Mouse (Mus musculus) lung, embryonic 15.5 days (tissue): Measurements from ENCODE around the gene Gm14569. TPM values are rescaled to one million over a fixed set of nuclear protein-coding genes. Genes with fewer than 3 reads are reported as not detected.

Experiments used
- ATAC-seq: fragments of 200-750 bp; cut with Nextera tagmentation; 2 replicates; pipeline ENCODE4 v1.8.0; 2017; ENCODE audit warnings: moderate number of reproducible peaks, borderline replicate concordance; ENCODE audit not compliant: low FRiP score, low TSS enrichment; ENCODE audit errors: extremely low read depth
- H3K27ac ChIP-seq: fragments of 300-500 bp; sonication (generic); 2 replicates; pipeline ENCODE4 v1.5.1; 2015; ENCODE audit warnings: moderate library complexity, mild to moderate bottlenecking, inconsistent platforms
- H3K27me3 ChIP-seq: fragments of 300-500 bp; sonication (generic); 2 replicates; pipeline ENCODE4 v1.6.1; 2015; ENCODE audit warnings: inconsistent platforms
- H3K36me3 ChIP-seq: fragments of 300-500 bp; sonication (generic); 2 replicates; pipeline ENCODE4 v1.6.1; 2015; ENCODE audit warnings: inconsistent platforms
- H3K4me1 ChIP-seq: fragments of 300-500 bp; sonication (generic); 2 replicates; pipeline ENCODE4 v1.6.1; 2015; ENCODE audit warnings: inconsistent platforms
- H3K4me2 ChIP-seq: fragments of 300-500 bp; sonication (generic); 2 replicates; pipeline ENCODE4 v1.6.1; 2015; ENCODE audit warnings: inconsistent platforms, mild to moderate bottlenecking, moderate library complexity
- H3K4me3 ChIP-seq: fragments of 300-500 bp; sonication (generic); 2 replicates; pipeline ENCODE4 v1.5.1; 2015; ENCODE audit warnings: mild to moderate bottlenecking, inconsistent platforms
- H3K9ac ChIP-seq: fragments of 300-500 bp; sonication (generic); 2 replicates; pipeline ENCODE4 v1.6.1; 2015; ENCODE audit warnings: inconsistent platforms
- H3K9me3 ChIP-seq: fragments of 300-500 bp; sonication (generic); 2 replicates; pipeline ENCODE4 v1.6.1; 2016; ENCODE audit warnings: inconsistent platforms
- WGBS: fragments of 180-500 bp; shearing (Covaris S2); methylation state at CpG from one replicate; pipeline ENCODE4 v1.1.7; 2015; 5-methylcytosine and 5-hydroxymethylcytosine counted together
- microRNA-seq: library from miRNA; unstranded; fragments of <30 nt; microRNA quantifications from one replicate; pipeline ENCODE4, GENCODE M21; 2016
- polyA plus RNA-seq: library from polyadenylated mRNA; unstranded; fragments of >200 nt; fragmentation: Nextera tagmentation; extraction: Ambion mirVana; gene quantifications from 2 replicates; pipeline ENCODE4 v1.2.1, GENCODE M21; 2015

The Gm14569 gene
- polyA plus RNA-seq, 1 experiment from 2014 or later: not detected

GRCm38 (mm10) chrX:36437932-36438331 lies 53.7 kb downstream of the Gm14569 start:
- H3K27me3 ChIP-seq: no peaks in the 10 kb centered on the region
- no peak overlapping the region for H3K27ac ChIP-seq
- 94% methylated on average over 1 of the region's 1 CpGs for WGBS
- no peak overlapping the region for H3K4me3 ChIP-seq
- H3K9me3 ChIP-seq: no peaks in the 10 kb centered on the region
- ATAC-seq: no peak
- H3K9ac ChIP-seq: no peak overlapping the region
- H3K36me3 ChIP-seq: no peaks in the 10 kb centered on the region
- H3K4me2 ChIP-seq: no peak overlapping the region
- H3K4me1 ChIP-seq: no peaks in the 10 kb centered on the region

- H3K9me3 ChIP-seq: no peaks in the 10 kb centered on the region
- H3K9ac ChIP-seq: no peak overlapping the region
- no peak for ATAC-seq
These were observed 56.6 kb downstream of the Gm14569 start for GRCm38 (mm10) chrX:36434993-36435392.

GRCm38 (mm10) chrX:36419153-36419552 lies 72.5 kb downstream of the Gm14569 start:
- Histone ChIP-seq H3K4me2 (no peak overlapping the region), H3K36me3 (no peaks in the 10 kb centered on the region), H3K27me3 (no peaks in the 10 kb centered on the region), H3K4me1 (no peaks in the 10 kb centered on the region), H3K4me3 (no peak overlapping the region), H3K9me3 (no peaks in the 10 kb centered on the region), H3K9ac (no peak overlapping the region), H3K27ac (no peak overlapping the region)
- no peak for ATAC-seq
- 80% methylated on average over 3 of the region's 3 CpGs for WGBS

More at GRCm38 (mm10) chrX:36434993-36435392, 56.6 kb downstream of the Gm14569 start:
- Histone ChIP-seq H3K27me3 (no peaks in the 10 kb centered on the region), H3K4me3 (no peak overlapping the region), H3K27ac (no peak overlapping the region), H3K36me3 (no peaks in the 10 kb centered on the region), H3K4me2 (no peak overlapping the region), H3K4me1 (no peaks in the 10 kb centered on the region)
- 38% methylated on average over 6 of the region's 6 CpGs for WGBS

GRCm38 (mm10) chrX:36402316-36402715 lies 89.3 kb downstream of the Gm14569 start:
- Histone ChIP-seq H3K36me3 (no peaks in the 10 kb centered on the region), H3K4me3 (no peak overlapping the region), H3K4me2 (no peak overlapping the region), H3K27me3 (no peaks in the 10 kb centered on the region), H3K9me3 (no peaks in the 10 kb centered on the region), H3K4me1 (no peaks in the 10 kb centered on the region), H3K27ac (no peak overlapping the region), H3K9ac (no peak overlapping the region)
- ATAC-seq: no peak
- WGBS: 54% methylated on average over 6 of the region's 6 CpGs

- WGBS: 86% methylated on average over 13 of the region's 13 CpGs
- Histone ChIP-seq H3K27me3 (no peaks in the 10 kb centered on the region), H3K9me3 (no peaks in the 10 kb centered on the region), H3K4me1 (no peaks in the 10 kb centered on the region), H3K4me2 (no peak within 1 kb of the TSS), H3K36me3 (no peaks in the 10 kb centered on the region), H3K27ac (no peak within 1 kb of the TSS), H3K4me3 (no peak within 1 kb of the TSS), H3K9ac (no peak within 1 kb of the TSS)
- ATAC-seq: no peak
These were observed 90.7 kb downstream of the Gm14569 start, which contains the start of gene Gm6268 for GRCm38 (mm10) chrX:36400980-36401379. TSS of gene Gm6268 (plus strand) at chrX:36401280.

DNA sequence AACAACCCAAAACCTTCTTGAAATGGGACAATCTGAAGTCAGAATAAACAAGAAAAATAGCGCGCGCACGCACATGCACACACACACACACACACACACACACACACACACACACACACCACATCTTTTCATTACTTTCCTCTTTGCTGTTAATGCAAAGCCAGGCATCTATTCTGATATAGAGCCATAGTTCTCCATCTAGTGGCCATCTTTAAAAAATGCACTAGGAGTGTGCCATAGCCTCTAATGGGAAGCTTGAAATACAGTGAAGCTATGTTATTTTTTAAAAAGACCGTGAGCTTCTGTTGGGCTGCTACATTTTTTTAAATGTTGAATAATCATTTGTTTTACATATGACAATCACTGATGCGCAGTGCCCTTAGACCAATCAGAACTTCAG lies 98.4 kb downstream of the Gm14569 start:
- no peak for ATAC-seq
- 38% methylated on average over 6 of the region's 6 CpGs for WGBS
- no peaks in the 10 kb centered on the region for H3K4me1 ChIP-seq

GRCm38 (mm10) chrX:36392672-36393071 lies 99.0 kb downstream of the Gm14569 start:
- Histone ChIP-seq H3K9ac (no peak overlapping the region), H3K4me1 (no peaks in the 10 kb centered on the region), H3K27me3 (no peaks in the 10 kb centered on the region), H3K27ac (no peak overlapping the region), H3K4me3 (no peak overlapping the region), H3K4me2 (no peak overlapping the region), H3K36me3 (no peaks in the 10 kb centered on the region), H3K9me3 (no peaks in the 10 kb centered on the region)
- 67% methylated on average over 6 of the region's 6 CpGs for WGBS
- no peak for ATAC-seq

More for the DNA sequence above, 98.4 kb downstream of the Gm14569 start:
- Histone ChIP-seq H3K36me3 (no peaks in the 10 kb centered on the region), H3K4me2 (no peak overlapping the region), H3K4me3 (no peak overlapping the region), H3K9ac (no peak overlapping the region), H3K9me3 (no peaks in the 10 kb centered on the region), H3K27me3 (no peaks in the 10 kb centered on the region), H3K27ac (no peak overlapping the region)

- Histone ChIP-seq H3K4me3 (no peak overlapping the region), H3K27ac (no peak overlapping the region), H3K9ac (no peak overlapping the region), H3K27me3 (no peaks in the 10 kb centered on the region), H3K36me3 (no peaks in the 10 kb centered on the region), H3K9me3 (no peaks in the 10 kb centered on the region), H3K4me1 (no peaks in the 10 kb centered on the region), H3K4me2 (no peak overlapping the region)
- WGBS: 50% methylated on average over 2 of the region's 2 CpGs
- no peak for ATAC-seq
These were observed 101.1 kb downstream of the Gm14569 start for GRCm38 (mm10) chrX:36390503-36390902.

GRCm38 (mm10) chrX:36389971-36390370 lies 101.7 kb downstream of the Gm14569 start:
- whole genome bisulfite sequencing: 41% methylated on average over 3 of the region's 3 CpGs
- H3K27ac ChIP-seq: no peak overlapping the region
- H3K4me3 ChIP-seq: no peak overlapping the region
- H3K4me1 ChIP-seq: no peaks in the 10 kb centered on the region
- H3K9me3 ChIP-seq: no peaks in the 10 kb centered on the region
- ATAC-seq: no peak
- H3K27me3 ChIP-seq: no peaks in the 10 kb centered on the region
- H3K36me3 ChIP-seq: no peaks in the 10 kb centered on the region
- no peak overlapping the region for H3K9ac ChIP-seq
- H3K4me2 ChIP-seq: no peak overlapping the region

GRCm38 (mm10) chrX:36385340-36385739 lies 106.3 kb downstream of the Gm14569 start:
- Histone ChIP-seq H3K4me3 (no peak overlapping the region), H3K4me1 (no peaks in the 10 kb centered on the region), H3K27me3 (no peaks in the 10 kb centered on the region), H3K36me3 (no peaks in the 10 kb centered on the region), H3K9ac (no peak overlapping the region), H3K9me3 (no peaks in the 10 kb centered on the region), H3K27ac (no peak overlapping the region), H3K4me2 (no peak overlapping the region)
- ATAC-seq: no peak

Small RNAs within 50 kb of the gene (microRNA-seq; reads per million reads assigned to microRNA genes)
- gene Gm44485: not detected

Other genes with a start within 250 kb of the Gm14569 start
- gene Lonrf3, start 163.5 kb downstream of the Gm14569 start, polyA plus RNA-seq: 0.69 and 1.2 TPM in 2 replicates
- gene Gm6268, start 90.5 kb downstream of the Gm14569 start, polyA plus RNA-seq: not detected in 2 replicates
- gene Pgrmc1, start 106.4 kb upstream of the Gm14569 start, polyA plus RNA-seq: 233 and 239 TPM in 2 replicates
- 2.9 TPM in 2 replicates for gene Akap17b, start 153.6 kb upstream of the Gm14569 start, polyA plus RNA-seq